ENCODE assay signal across 10 mouse cellular contexts in the genomic region with DNA sequence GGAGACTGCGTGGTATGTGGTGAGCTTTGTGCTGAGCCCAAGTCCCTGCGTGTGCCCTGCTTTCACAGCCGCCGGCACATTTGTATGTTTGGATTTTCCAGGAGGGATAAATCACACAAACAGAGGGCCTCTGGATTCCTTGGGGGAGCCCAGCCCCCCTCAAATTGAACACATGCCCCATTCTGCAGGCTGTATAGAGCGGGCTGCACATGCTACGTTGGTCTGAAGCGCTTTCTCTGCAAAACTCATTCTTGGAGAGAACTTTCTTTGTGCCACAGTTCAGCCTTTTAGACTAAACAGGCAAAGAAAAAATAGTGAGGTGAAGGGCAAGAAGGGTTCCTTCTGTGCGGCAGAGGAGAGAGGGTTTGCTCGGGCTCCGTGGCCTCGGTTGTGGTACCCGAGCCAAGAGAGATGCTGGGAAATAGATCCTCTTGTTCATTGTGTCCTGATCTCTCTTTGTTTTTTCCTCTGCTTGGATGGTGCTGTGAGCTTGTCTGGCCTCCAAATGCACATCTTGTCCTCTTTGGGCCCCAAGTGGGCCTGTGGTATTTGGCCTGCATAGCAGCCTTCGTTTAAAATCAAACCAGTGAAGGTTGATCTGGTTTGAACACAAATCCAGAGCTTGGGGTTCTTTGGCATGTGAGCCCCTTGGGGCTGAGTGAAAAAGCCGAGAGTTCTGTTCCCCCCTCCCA.
DNase-seq lines count a peak whose midpoint lies in the region; ATAC-seq lines count a peak whose summit lies in the region.
"Had no signal": no experiment of that assay in that cellular context is flagged by ENCODE, and none has a peak within 500 bp of the region (broad histone marks: within the 10 kb centered on the region; RNA-seq: fewer than 3 reads in every experiment).

No protein-coding gene starts in this region.

- no peaks in the 10 kb centered on the region for H3K9me3 ChIP-seq in embryonic facial prominence, embryonic 10.5 days
- no peaks in the 10 kb centered on the region for H3K9me3 ChIP-seq in limb, embryonic 10.5 days (replicated peaks)
- H3K9me3 ChIP-seq: megakaryocyte, embryonic 14.5 days had no signal

- no peaks in the 10 kb centered on the region for H3K36me3 ChIP-seq in embryonic facial prominence, embryonic 10.5 days (replicated peaks)
- no peaks in the 10 kb centered on the region for H3K36me3 ChIP-seq in limb, embryonic 10.5 days

- H3K27me3 ChIP-seq in embryonic facial prominence, embryonic 10.5 days (replicated peaks; ENCODE audit: low read depth, poor library complexity, severe bottlenecking), result no peaks in the 10 kb centered on the region
- H3K27me3 ChIP-seq in limb, embryonic 10.5 days (ENCODE audit: low read depth, poor library complexity, severe bottlenecking), result no peaks in the 10 kb centered on the region
- H3K27me3 ChIP-seq: megakaryocyte, embryonic 14.5 days had no signal

- H3K27ac ChIP-seq in embryonic facial prominence, embryonic 10.5 days (replicated peaks), result peak overlapping the region; percentile 40
- peak overlapping the region; percentile 74 for H3K27ac ChIP-seq in limb, embryonic 10.5 days

- 61% methylated on average over 14 of the region's 14 CpGs for WGBS in embryonic facial prominence, embryonic 10.5 days
- WGBS in limb, embryonic 10.5 days, result 69% methylated on average over 14 of the region's 14 CpGs

- no peak overlapping the region for H3K4me3 ChIP-seq in embryonic facial prominence, embryonic 10.5 days
- H3K4me3 ChIP-seq in limb, embryonic 10.5 days, result no peak overlapping the region
- H3K4me3 ChIP-seq: megakaryocyte, embryonic 14.5 days had no signal

- no peak for ATAC-seq in megakaryocyte, adult 5-6 weeks (ENCODE audit: poor library complexity, severe bottlenecking)

- peak; percentile 14 to 17 for DNase-seq in cerebellum, adult 18-20 months
- no peak for DNase-seq in cerebellum, postnatal 4 days (ENCODE audit: low spot score in 2 of 2)
- DNase-seq in layer of hippocampus, adult 11-12 months (ENCODE audit: low spot score), result peak; percentile 27
- DNase-seq in layer of hippocampus, postnatal 14 days (ENCODE audit: low spot score in 2 of 2), result no peak
- DNase-seq in embryonic facial prominence, embryonic 10.5 days (ENCODE audit: low spot score), result no peak
- no peak for DNase-seq in limb, embryonic 10.5 days (ENCODE audit: low spot score)
- DNase-seq in adrenal gland, adult 18-20 months (ENCODE audit: low spot score in 2 of 2), result no peak
- DNase-seq: kidney, adult 9 months had no signal

- H3K4me1 ChIP-seq in embryonic facial prominence, embryonic 10.5 days, result peaks cover 51% of the 10 kb centered on the region
- H3K4me1 ChIP-seq in limb, embryonic 10.5 days, result peaks cover 64% of the 10 kb centered on the region
- H3K4me1 ChIP-seq: megakaryocyte, embryonic 14.5 days had no signal

Comparison
In these comparisons a context has a peak if more than half of its experiments do, and no peak if none do; other contexts are left out.
1. DNase-seq: peak in cerebellum, adult 18-20 months (2 of 2) and layer of hippocampus, adult 11-12 months (single experiment); none in cerebellum, postnatal 4 days (0 of 2), layer of hippocampus, postnatal 14 days (0 of 2), embryonic facial prominence, embryonic 10.5 days (single experiment), limb, embryonic 10.5 days (single experiment) and adrenal gland, adult 18-20 months (0 of 2).